Mouse (Mus musculus) CH12.LX (cell line): ENCODE data around the gene Nkx6-2. TPM values are rescaled to one million over a fixed set of nuclear protein-coding genes. Genes with fewer than 3 reads are reported as not detected.

Experiments
- DNase-seq: peaks from one replicate; pipeline ENCODE4 v3.0.0-alpha.2; 2013; ENCODE audit errors: extremely low read depth
- H3K27ac ChIP-seq: 2 replicates; pipeline ENCODE4 v1.5.1; 2012; ENCODE audit warnings: low read depth, mild to moderate bottlenecking, control low read depth, moderate library complexity; ENCODE audit not compliant: insufficient read depth
- H3K27me3 ChIP-seq: replicated peaks from 2 replicates; pipeline ENCODE3; 2012; ENCODE audit warnings: inconsistent platforms
- H3K36me3 ChIP-seq, 2 experiments: replicated peaks in 1 of 2; 2 replicates each; pipeline versions ENCODE3 to v1.6.1; 2012; ENCODE audit warnings: inconsistent platforms in 1 of 2, low read length in 1 of 2, mild to moderate bottlenecking in 1 of 2, mixed read lengths in 1 of 2, moderate library complexity in 1 of 2; ENCODE audit not compliant: control insufficient read depth in 1 of 2, insufficient read depth in 1 of 2
- H3K4me1 ChIP-seq, 2 experiments: 2 replicates each; pipeline ENCODE4 v1.6.1; 2012; ENCODE audit warnings: inconsistent platforms in 1 of 2, moderate library complexity in 1 of 2; ENCODE audit not compliant: insufficient read depth in 2 of 2, control insufficient read depth in 1 of 2
- H3K4me2 ChIP-seq: 2 replicates; pipeline ENCODE4 v1.6.1; 2012; ENCODE audit warnings: low read depth, mild to moderate bottlenecking, control low read depth; ENCODE audit not compliant: poor library complexity, insufficient read depth, severe bottlenecking
- H3K4me3 ChIP-seq, 3 experiments: fragments of 150-350 bp in 1 of 3; sonication (generic) in 1 of 3; replicated peaks in 1 of 3; 2 replicates each; pipeline versions ENCODE3 to v1.5.1; 2011 to 2012; ENCODE audit warnings: low read depth in 2 of 3, low read length in 2 of 3, mild to moderate bottlenecking in 2 of 3, moderate library complexity in 2 of 3, control low read depth in 1 of 3, improper control_type of control experiment in 1 of 3, inconsistent platforms in 1 of 3, mixed read lengths in 1 of 3; ENCODE audit not compliant: poor library complexity in 1 of 3
- H3K79me2 ChIP-seq: replicated peaks from 2 replicates; pipeline ENCODE4 v1.6.1; 2012; ENCODE audit warnings: mild to moderate bottlenecking, moderate library complexity; ENCODE audit not compliant: control insufficient read depth, poor library complexity, insufficient read depth, severe bottlenecking; ENCODE audit errors: extremely low read depth
- H3K9ac ChIP-seq: 2 replicates; pipeline ENCODE4 v1.6.1; 2012; ENCODE audit warnings: low read depth, mild to moderate bottlenecking, control low read depth, moderate library complexity; ENCODE audit not compliant: insufficient read depth
- H3K9me3 ChIP-seq: replicated peaks from 2 replicates; pipeline ENCODE3; 2012; ENCODE audit warnings: low read length, inconsistent platforms, mixed read lengths
- CTCF ChIP-seq, 2 experiments: IDR thresholded peaks in 1 of 2; conservative IDR thresholded peaks in 1 of 2; 2 replicates each; pipeline ENCODE4 v1.5.1; 2011 to 2012; ENCODE audit warnings: low read depth in 2 of 2, low read length in 2 of 2, improper control_type of control experiment in 1 of 2, inconsistent platforms in 1 of 2, mild to moderate bottlenecking in 1 of 2, moderate library complexity in 1 of 2
- ELF1 ChIP-seq: IDR thresholded peaks from 2 replicates; pipeline ENCODE4 v1.6.1; 2014; ENCODE audit warnings: low read depth, mild to moderate bottlenecking, inconsistent platforms, low read length, improper control_type of control experiment
- EP300 ChIP-seq: IDR thresholded peaks from 2 replicates; pipeline ENCODE4 v1.6.1; 2011; ENCODE audit warnings: low read length, improper control_type of control experiment
- GABPA ChIP-seq: IDR thresholded peaks from 2 replicates; pipeline ENCODE4 v1.6.1; 2012; ENCODE audit warnings: low read depth, low read length, improper control_type of control experiment, inconsistent platforms; ENCODE audit not compliant: insufficient replicate concordance
- IRF4 ChIP-seq: IDR thresholded peaks from 2 replicates; pipeline ENCODE4 v1.6.1; 2014; ENCODE audit warnings: low read depth, mild to moderate bottlenecking, inconsistent platforms, low read length, improper control_type of control experiment
- JUND ChIP-seq: conservative IDR thresholded peaks from 2 replicates; pipeline ENCODE4 v1.6.1; 2011; ENCODE audit warnings: low read depth, low read length, improper control_type of control experiment
- MAX ChIP-seq: IDR thresholded peaks from 2 replicates; pipeline ENCODE4 v1.6.1; 2011; ENCODE audit warnings: low read length, improper control_type of control experiment
- MAZ ChIP-seq: IDR thresholded peaks from 2 replicates; pipeline ENCODE4 v1.6.1; 2012; ENCODE audit warnings: low read depth, mild to moderate bottlenecking, inconsistent platforms, low read length, improper control_type of control experiment, moderate library complexity
- MEF2A ChIP-seq: IDR thresholded peaks from 2 replicates; pipeline ENCODE4 v1.6.1; 2014; ENCODE audit warnings: low read depth, mild to moderate bottlenecking, inconsistent platforms, low read length, improper control_type of control experiment, borderline replicate concordance
- MYC ChIP-seq: IDR thresholded peaks from 2 replicates; pipeline ENCODE4 v1.6.1; 2011; ENCODE audit warnings: low read depth, mild to moderate bottlenecking, improper control_type of control experiment, low read length
- NRF1 ChIP-seq: IDR thresholded peaks from 2 replicates; pipeline ENCODE4 v1.6.1; 2014; ENCODE audit warnings: low read depth, mild to moderate bottlenecking, inconsistent platforms, low read length, improper control_type of control experiment, moderate library complexity
- SIN3A ChIP-seq: IDR thresholded peaks from 2 replicates; pipeline ENCODE4 v1.6.1; 2012; ENCODE audit warnings: low read length, improper control_type of control experiment, inconsistent platforms
- SMC3 ChIP-seq: IDR thresholded peaks from 2 replicates; pipeline ENCODE4 v1.6.1; 2011; ENCODE audit warnings: low read depth, low read length, improper control_type of control experiment
- TBP ChIP-seq: conservative IDR thresholded peaks from 2 replicates; pipeline ENCODE4 v1.6.1; 2011; ENCODE audit warnings: low read depth, low read length, improper control_type of control experiment
- TCF12 ChIP-seq: IDR thresholded peaks from 2 replicates; pipeline ENCODE4 v1.6.1; 2014; ENCODE audit warnings: low read depth, mild to moderate bottlenecking, inconsistent platforms, low read length, improper control_type of control experiment
- UBTF ChIP-seq: IDR thresholded peaks from 2 replicates; pipeline ENCODE4 v1.6.1; 2012; ENCODE audit warnings: low read depth, mild to moderate bottlenecking, inconsistent platforms, low read length, improper control_type of control experiment, moderate library complexity
- USF1 ChIP-seq: IDR thresholded peaks from 2 replicates; pipeline ENCODE4 v1.6.1; 2014; ENCODE audit warnings: low read depth, mild to moderate bottlenecking, inconsistent platforms, low read length, improper control_type of control experiment
- USF2 ChIP-seq: conservative IDR thresholded peaks from 2 replicates; pipeline ENCODE4 v1.6.1; 2011; ENCODE audit warnings: low read depth, low read length, improper control_type of control experiment
- ZC3H11A ChIP-seq: IDR thresholded peaks from 2 replicates; pipeline ENCODE4 v1.6.1; 2012; ENCODE audit warnings: low read depth, mild to moderate bottlenecking, inconsistent platforms, low read length, improper control_type of control experiment
- ZMIZ1 ChIP-seq: IDR thresholded peaks from 2 replicates; pipeline ENCODE4 v1.6.1; 2012; ENCODE audit warnings: low read depth, mild to moderate bottlenecking, inconsistent platforms, low read length, improper control_type of control experiment
- dilution Hi-C: fragments of 300-500 bp; cut with MboI; formaldehyde crosslinking; loops from 2 replicates; pipeline ENCODE4 v1.14.3; 2020; ENCODE audit warnings: low sequenced_read_pairs; ENCODE audit not compliant: extremely low pct_unique_long_range_greater_than_20kb, extremely low pct_ligation_motif_present
- in situ Hi-C: fragments of 300-500 bp; cut with MboI; formaldehyde crosslinking; loops from 3 replicates; pipeline ENCODE4 v1.14.3; 2019; ENCODE audit warnings: low sequenced_read_pairs, low pct_ligation_motif_present, low pct_unique_long_range_greater_than_20kb, mixed read lengths
- polyA plus RNA-seq: library from polyadenylated mRNA; unstranded; fragments of >175 nt; gene quantifications from 2 replicates; pipeline ENCODE4 v1.2.1, GENCODE M21; 2012; ENCODE audit warnings: low read depth; ENCODE audit not compliant: insufficient read length
- total RNA-seq, 2 experiments: library from RNA; depleted of rRNA; stranded (reverse); fragments of 300-350 nt in 1 of 2; fragments of >200 nt in 1 of 2; gene quantifications; 2 replicates each; pipeline ENCODE4 v1.2.3; 2012 to 2014

Gene Nkx6-2
- total and polyA plus RNA-seq, 3 experiments: not detected

DNA sequence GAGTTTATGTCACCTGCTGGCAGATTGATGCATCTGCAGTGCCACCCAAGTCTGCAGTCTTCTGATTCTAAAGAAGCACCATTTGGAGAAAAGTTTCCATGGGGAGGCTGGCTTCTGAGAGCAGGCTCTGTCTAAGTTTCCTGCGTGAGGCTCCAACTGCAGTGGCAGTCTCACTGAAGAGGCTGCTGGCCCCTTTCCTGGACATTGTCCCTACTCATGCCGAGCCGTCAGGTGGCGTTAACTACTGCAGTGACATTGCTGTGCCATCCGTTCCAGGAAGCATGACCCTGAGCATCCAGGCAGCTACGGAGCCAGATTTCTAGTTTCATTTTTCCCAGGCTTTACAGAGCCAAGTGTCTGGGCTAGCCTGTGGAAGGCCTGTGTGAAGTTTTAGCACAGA lies 41.2 kb downstream of the Nkx6-2 start:
- Histone ChIP-seq H3K4me3 (no peak overlapping the region), H3K79me2 (no peaks in the 10 kb centered on the region), H3K27ac (no peak overlapping the region), H3K4me2 (no peak overlapping the region), H3K27me3 (no peaks in the 10 kb centered on the region), H3K9ac (no peak overlapping the region), H3K36me3 (peaks cover 0 to 27% of the 10 kb centered on the region in 2 experiments), H3K9me3 (no peaks in the 10 kb centered on the region), H3K4me1 (peaks cover 0 to 27% of the 10 kb centered on the region in 2 experiments; a peak in 2 of 4 replicates)
- DNase-seq: no peak
- dilution Hi-C loops (no loop called here), in situ Hi-C loops (no loop called here)
- TF ChIP-seq CTCF (conservative IDR thresholded peaks at IDR 0.05 in 1 of 2, IDR thresholded peaks at IDR 0.05 in 1 of 2; ENCODE audit: low read depth in 2 of 2, low read length in 2 of 2) (peak in 1 of 2 experiments; percentile 19; a peak in 1 of 4 replicates), MAX (no peak)

DNA sequence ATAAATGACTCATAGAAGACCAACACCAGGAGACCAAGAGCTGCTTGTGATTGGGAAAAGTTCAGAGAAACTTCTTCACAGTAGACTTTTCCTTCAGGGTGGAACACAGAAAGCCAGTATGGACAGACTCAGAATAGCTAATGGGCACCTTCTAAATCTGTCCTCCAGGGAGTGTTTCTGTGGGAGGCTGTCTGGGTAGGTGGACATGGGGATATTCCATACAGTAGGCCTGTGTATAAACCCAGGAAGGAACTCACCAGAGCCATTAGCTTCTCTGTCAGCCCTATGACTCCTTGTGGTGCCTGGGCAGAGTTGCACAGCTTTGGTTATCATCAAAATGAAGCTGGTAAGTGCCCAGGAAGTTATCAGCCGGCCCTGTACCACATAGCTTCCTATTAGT lies 42.0 kb downstream of the Nkx6-2 start:
- Histone ChIP-seq H3K79me2 (no peaks in the 10 kb centered on the region), H3K36me3 (peaks cover 0 to 29% of the 10 kb centered on the region in 2 experiments), H3K27me3 (no peaks in the 10 kb centered on the region), H3K9ac (no peak overlapping the region), H3K27ac (no peak overlapping the region), H3K4me2 (no peak overlapping the region), H3K4me1 (peaks cover 0 to 21% of the 10 kb centered on the region in 2 experiments; a peak in 2 of 4 replicates), H3K4me3 (no peak overlapping the region), H3K9me3 (no peaks in the 10 kb centered on the region)
- dilution Hi-C loops (no loop called here), in situ Hi-C loops (no loop called here)
- no peak for DNase-seq
- TF ChIP-seq NRF1 (no peak), GABPA (no peak), SIN3A (no peak), UBTF (no peak), MYC (no peak), MAZ (no peak), EP300 (no peak), ELF1 (no peak), USF1 (no peak), SMC3 (no peak), ZMIZ1 (no peak), JUND (no peak), MAX (no peak), USF2 (no peak), MEF2A (no peak), TCF12 (no peak), IRF4 (no peak), TBP (no peak), ZC3H11A (no peak)
